Mouse (Mus musculus) kidney, adult 8-10 months (tissue): ENCODE data around the gene Gm10719.
"Not testable (repeated sequence)": the region's sequence is repeated elsewhere in the genome, so short reads cannot be mapped to it uniquely, and the experiment has no call there.

Experiments
- DNase-seq, 2 experiments: peaks; one replicate each; pipeline ENCODE4 v3.0.0; 2022

Gene Gm10719

GRCm38 (mm10) chr9:3017108-3017507 is at the start of gene Gm10719:
Gene Gm10719, plus strand, starts transcription at chr9:3017408.
- DNase-seq, result not testable (repeated sequence)

GRCm38 (mm10) chr9:3000445-3000972 is 16.7 kb upstream of the Gm10719 start, which contains the start of gene Gm10722:
Gene Gm10722, plus strand, starts transcription at chr9:3000922.
- DNase-seq, result peak in 1 of 2 experiments; percentile 2

GRCm38 (mm10) chr9:3001006-3001405 is 16.2 kb upstream of the Gm10719 start:
- peak in 1 of 2 experiments; percentile 10 for DNase-seq

GRCm38 (mm10) chr9:3001948-3002659 is 15.1 kb upstream of the Gm10719 start:
- peak; percentile 82 to 98 for DNase-seq

- DNase-seq, result not testable (repeated sequence)
Measured at GRCm38 (mm10) chr9:3002794-3003396, 14.3 kb upstream of the Gm10719 start, which contains the start of gene Gm11168. Gene Gm11168, plus strand, starts transcription at chr9:3003346.

GRCm38 (mm10) chr9:3006179-3006578 is 11.0 kb upstream of the Gm10719 start:
- not testable (repeated sequence) for DNase-seq

- peak; percentile 94 to 95 for DNase-seq
Measured at GRCm38 (mm10) chr9:3006636-3007035, 10.6 kb upstream of the Gm10719 start.

- DNase-seq, result not testable (repeated sequence)
Measured at GRCm38 (mm10) chr9:3007272-3007671, 9.9 kb upstream of the Gm10719 start.

- DNase-seq, result not testable (repeated sequence)
Measured at GRCm38 (mm10) chr9:3009331-3009730, 7.9 kb upstream of the Gm10719 start.

GRCm38 (mm10) chr9:3012054-3012621 is 5.1 kb upstream of the Gm10719 start:
- not testable (repeated sequence) for DNase-seq

- DNase-seq, result not testable (repeated sequence)
Measured at GRCm38 (mm10) chr9:3012733-3013279, 4.4 kb upstream of the Gm10719 start, which contains the start of gene Gm10721. Gene Gm10721, plus strand, starts transcription at chr9:3013140.

- DNase-seq, result not testable (repeated sequence)
Measured at GRCm38 (mm10) chr9:3015354-3015753, 1.9 kb upstream of the Gm10719 start, which contains the start of gene Gm10720. Gene Gm10720, plus strand, starts transcription at chr9:3015654.

GRCm38 (mm10) chr9:3015896-3016295 is 1.3 kb upstream of the Gm10719 start:
- not testable (repeated sequence) for DNase-seq

- not testable (repeated sequence) for DNase-seq
Measured at GRCm38 (mm10) chr9:3018944-3019343, 1.7 kb downstream of the Gm10719 start.

GRCm38 (mm10) chr9:3019835-3020727 is 2.9 kb downstream of the Gm10719 start:
- DNase-seq, result peak in 1 of 2 experiments; percentile 36

GRCm38 (mm10) chr9:3022316-3023008 is 5.3 kb downstream of the Gm10719 start:
- peak; percentile 21 to 71 for DNase-seq

- peak; percentile 9 to 31 for DNase-seq
Measured at GRCm38 (mm10) chr9:3023312-3023984, 6.2 kb downstream of the Gm10719 start, which contains the start of gene Gm10718. Gene Gm10718, plus strand, starts transcription at chr9:3023547.

- peak; percentile 94 to 96 for DNase-seq
Measured at GRCm38 (mm10) chr9:3023985-3024648, 6.9 kb downstream of the Gm10719 start.

- peak; percentile 2 to 32 for DNase-seq
Measured at GRCm38 (mm10) chr9:3024912-3025467, 7.8 kb downstream of the Gm10719 start, which contains the start of gene Gm10717. Gene Gm10717, plus strand, starts transcription at chr9:3025417.
